Mouse (Mus musculus) hindbrain, postnatal 0 days (tissue): ENCODE results near the gene Trip11. TPM values are rescaled to one million over a fixed set of nuclear protein-coding genes. Genes with fewer than 3 reads are reported as not detected.

Experiments used
- ATAC-seq: fragments of 200-750 bp; cut with Nextera tagmentation; 2 replicates; pipeline ENCODE4 v1.8.0; 2017; ENCODE audit warnings: mild to moderate bottlenecking, moderate TSS enrichment, moderate library complexity
- DNase-seq: peaks from one replicate; pipeline ENCODE4 v3.0.0-alpha.2; 2015; ENCODE audit warnings: low spot score
- H3K27ac ChIP-seq: fragments of 300-500 bp; sonication (generic); 2 replicates; pipeline ENCODE4 v1.5.1; 2014; ENCODE audit warnings: mild to moderate bottlenecking
- H3K27me3 ChIP-seq: fragments of 300-500 bp; sonication (generic); 2 replicates; pipeline ENCODE4 v1.6.1; 2014; ENCODE audit warnings: low read length, mixed read lengths; ENCODE audit not compliant: insufficient read depth
- H3K36me3 ChIP-seq: fragments of 300-500 bp; sonication (generic); 2 replicates; pipeline ENCODE4 v1.6.1; 2014; ENCODE audit warnings: low read length, mixed read lengths; ENCODE audit not compliant: insufficient read depth
- H3K4me1 ChIP-seq: fragments of 300-500 bp; sonication (generic); 2 replicates; pipeline ENCODE4 v1.6.1; 2014; ENCODE audit warnings: antibody characterized with exemption, low read length, mixed read lengths; ENCODE audit not compliant: insufficient read depth
- H3K4me2 ChIP-seq: fragments of 300-500 bp; sonication (generic); 2 replicates; pipeline ENCODE4 v1.6.1; 2014; ENCODE audit warnings: low read depth, mild to moderate bottlenecking, low read length, moderate library complexity, mixed read lengths
- H3K4me3 ChIP-seq: fragments of 300-500 bp; sonication (generic); 2 replicates; pipeline ENCODE4 v1.5.1; 2014; ENCODE audit warnings: low read length
- H3K9ac ChIP-seq: fragments of 300-500 bp; sonication (generic); replicated peaks from 2 replicates; pipeline ENCODE4 v1.6.1; 2014; ENCODE audit warnings: mild to moderate bottlenecking, low read length, moderate library complexity, mixed read lengths
- H3K9me3 ChIP-seq: fragments of 300-500 bp; sonication (generic); 2 replicates; pipeline ENCODE4 v1.6.1; 2016; ENCODE audit warnings: low read length, mixed read lengths
- CTCF ChIP-seq: IDR thresholded peaks from 2 replicates; pipeline ENCODE4 v1.5.1; 2016; ENCODE audit warnings: antibody characterized with exemption, control low read depth, low read depth
- WGBS: fragments of 180-500 bp; shearing (Covaris S2); extraction: QIAGEN DNeasy Blood & Tissue Kit; methylation state at CpG from one replicate; pipeline ENCODE4 v1.1.7; 2014; 5-methylcytosine and 5-hydroxymethylcytosine counted together
- polyA plus RNA-seq: library from polyadenylated mRNA; unstranded; fragments of >200 nt; fragmentation: Nextera tagmentation; extraction: Ambion mirVana; gene quantifications from 2 replicates; pipeline ENCODE4 v1.2.1, GENCODE M21; 2015
- total RNA-seq: library from RNA; depleted of rRNA; stranded (reverse); fragments of >200 nt; gene quantifications from 2 replicates; pipeline ENCODE4 v1.2.3, GENCODE M21; 2014; rRNA removed

Trip11 gene
- total and polyA plus RNA-seq, 2 experiments from 2014 or later, result 11.1 to 30.9 TPM

DNA sequence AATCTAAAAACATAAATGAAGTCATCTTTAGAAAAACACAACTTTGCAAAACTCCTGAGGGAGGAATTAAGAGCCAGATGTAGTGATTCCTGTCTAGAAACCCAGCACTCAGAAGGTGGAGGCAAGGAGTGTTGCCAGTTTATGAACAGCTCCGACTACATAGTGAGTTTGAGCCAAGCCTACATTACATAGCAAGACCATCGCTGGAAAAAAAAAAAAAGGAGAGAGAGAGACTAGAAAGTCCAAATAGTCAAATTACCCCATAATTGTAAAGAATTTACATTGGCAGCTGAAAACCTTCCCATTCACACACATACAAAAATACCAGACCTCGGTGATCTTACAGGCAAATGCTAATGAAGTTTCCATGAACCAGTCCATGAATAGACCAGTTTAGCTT is 123.8 kb downstream of the Trip11 start:
- H3K9me3 ChIP-seq, result no peaks in the 10 kb centered on the region
- no peak for DNase-seq
- H3K27me3 ChIP-seq, result no peaks in the 10 kb centered on the region
- WGBS, result 77% methylated on average over 3 of the region's 3 CpGs
- no peaks in the 10 kb centered on the region for H3K36me3 ChIP-seq
- no peaks in the 10 kb centered on the region for H3K4me1 ChIP-seq
- H3K9ac ChIP-seq, result no peak overlapping the region
- TF ChIP-seq CTCF, result no peak
- H3K27ac ChIP-seq, result no peak overlapping the region
- no peak overlapping the region for H3K4me3 ChIP-seq
- ATAC-seq, result no peak
- no peak overlapping the region for H3K4me2 ChIP-seq

Other genes starting within 250 kb of the Trip11 start
- 0.47 and 0.86 TPM in 2 replicates for gene Tc2n, start 194.7 kb downstream of the Trip11 start, total RNA-seq
- 0.48 and 0.71 TPM in 2 replicates for gene Tc2n, start 194.7 kb downstream of the Trip11 start, polyA plus RNA-seq
- gene Fbln5, start 94.2 kb downstream of the Trip11 start, total RNA-seq, result 7.8 and 16.8 TPM in 2 replicates
- gene Fbln5, start 94.2 kb downstream of the Trip11 start, polyA plus RNA-seq, result 21.8 and 23.5 TPM in 2 replicates
- gene Atxn3, start 45.0 kb upstream of the Trip11 start, total RNA-seq, result 8.3 and 24.2 TPM in 2 replicates
- 7.6 and 8.9 TPM in 2 replicates for gene Atxn3, start 45.0 kb upstream of the Trip11 start, polyA plus RNA-seq
- 19.7 and 20.9 TPM in 2 replicates for gene Cpsf2, start 62.7 kb upstream of the Trip11 start, total RNA-seq
- gene Cpsf2, start 62.7 kb upstream of the Trip11 start, polyA plus RNA-seq, result 26.9 and 27.2 TPM in 2 replicates
- gene Slc24a4, start 215.5 kb upstream of the Trip11 start, total RNA-seq, result 4.5 and 7.2 TPM in 2 replicates
- gene Slc24a4, start 215.5 kb upstream of the Trip11 start, polyA plus RNA-seq, result 2.0 and 2.3 TPM in 2 replicates